ENCODE assay signal across 18 mouse cellular contexts in the genomic region with DNA sequence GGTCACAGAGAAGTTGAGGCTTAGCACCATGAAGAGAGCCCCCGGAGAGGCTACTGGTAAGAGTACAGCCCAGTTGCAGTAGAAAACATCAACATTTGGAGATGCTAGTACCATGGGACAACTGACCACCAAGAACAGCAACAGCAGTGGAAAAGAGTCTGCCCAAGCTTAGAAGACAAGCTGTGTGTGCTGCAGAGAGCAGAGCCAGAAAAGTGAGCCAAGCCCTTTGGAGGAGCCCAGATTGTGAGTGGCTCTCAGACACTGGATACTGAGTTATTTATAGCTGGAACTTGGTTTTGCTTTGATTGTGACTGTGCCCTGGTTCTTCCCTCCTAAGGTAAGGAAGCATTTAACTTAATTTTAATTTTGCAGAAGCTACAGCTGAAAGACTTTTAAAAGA. TPM values are rescaled to one million over a fixed set of nuclear protein-coding genes. Genes with fewer than 3 reads are reported as not detected.
DNase-seq lines count a peak whose midpoint lies in the region; ATAC-seq lines count a peak whose summit lies in the region.
"Had no signal": no experiment of that assay in that cellular context is flagged by ENCODE, and none has a peak within 500 bp of the region (broad histone marks: within the 10 kb centered on the region; RNA-seq: fewer than 3 reads in every experiment).

No protein-coding gene starts in this region.

- peak; percentile 75; the same call in 1 of the 2 replicates for ATAC-seq in heart, embryonic 16.5 days (replicated peaks; ENCODE audit: extremely low read depth, insufficient read depth, low FRiP score)
- ATAC-seq in hindbrain, embryonic 11.5 days (ENCODE audit: low FRiP score) = no peak
- ATAC-seq: forebrain, embryonic 16.5 days; intestine, embryonic 16.5 days; liver, embryonic 12.5 days had no signal

- no peaks in the 10 kb centered on the region for H3K9me3 ChIP-seq in heart, embryonic 16.5 days (replicated peaks; ENCODE audit: control insufficient read depth, low read length)
- H3K9me3 ChIP-seq in hindbrain, embryonic 10.5 days = no peaks in the 10 kb centered on the region
- no peaks in the 10 kb centered on the region for H3K9me3 ChIP-seq in hindbrain, embryonic 11.5 days (ENCODE audit: control insufficient read depth, low read length)
- H3K9me3 ChIP-seq: embryonic facial prominence, embryonic 13.5 days; hindbrain, embryonic 15.5 days; limb, embryonic 12.5 days; liver, embryonic 12.5 days had no signal

- no peak overlapping the region for H3K9ac ChIP-seq in heart, embryonic 16.5 days (ENCODE audit: low read length)
- H3K9ac ChIP-seq in hindbrain, embryonic 11.5 days (ENCODE audit: low read depth, low read length) = no peak overlapping the region
- H3K9ac ChIP-seq: embryonic facial prominence, embryonic 13.5 days; hindbrain, embryonic 15.5 days; limb, embryonic 12.5 days; liver, embryonic 12.5 days had no signal

- WGBS in heart, embryonic 16.5 days = 72% methylated on average over 1 of the region's 1 CpGs
- 94% methylated on average over 1 of the region's 1 CpGs for WGBS in hindbrain, embryonic 10.5 days
- 88% methylated on average over 1 of the region's 1 CpGs for WGBS in hindbrain, embryonic 11.5 days

- peaks cover 5% of the 10 kb centered on the region for H3K4me1 ChIP-seq in heart, embryonic 16.5 days (ENCODE audit: control insufficient read depth, insufficient read depth, low read length)
- peaks cover 9% of the 10 kb centered on the region for H3K4me1 ChIP-seq in hindbrain, embryonic 10.5 days (replicated peaks)
- no peaks in the 10 kb centered on the region for H3K4me1 ChIP-seq in hindbrain, embryonic 11.5 days (replicated peaks; ENCODE audit: control insufficient read depth, insufficient read depth, low read length)
- H3K4me1 ChIP-seq: hindbrain, embryonic 15.5 days; limb, embryonic 12.5 days; liver, embryonic 12.5 days had no signal

- no peak overlapping the region for H3K4me3 ChIP-seq in heart, embryonic 16.5 days (ENCODE audit: low read length)
- H3K4me3 ChIP-seq in hindbrain, embryonic 10.5 days = no peak overlapping the region
- H3K4me3 ChIP-seq in hindbrain, embryonic 11.5 days (ENCODE audit: low read depth, low read length) = no peak overlapping the region
- H3K4me3 ChIP-seq: embryonic facial prominence, embryonic 13.5 days; hindbrain, embryonic 15.5 days; limb, embryonic 12.5 days; liver, embryonic 12.5 days had no signal

- H3K27me3 ChIP-seq in heart, embryonic 16.5 days (ENCODE audit: control insufficient read depth, insufficient read depth, low read length) = no peaks in the 10 kb centered on the region
- H3K27me3 ChIP-seq in hindbrain, embryonic 10.5 days (ENCODE audit: insufficient read depth, poor library complexity, severe bottlenecking) = no peaks in the 10 kb centered on the region
- no peaks in the 10 kb centered on the region for H3K27me3 ChIP-seq in hindbrain, embryonic 11.5 days (ENCODE audit: control insufficient read depth, insufficient read depth, low read length)
- H3K27me3 ChIP-seq: embryonic facial prominence, embryonic 13.5 days; hindbrain, embryonic 15.5 days; limb, embryonic 12.5 days; liver, embryonic 12.5 days had no signal

- DNase-seq in gastrocnemius, postnatal 14 days = peak; percentile 23
- no peak for DNase-seq in gastrocnemius, postnatal 10 days
- peak; percentile 75 for DNase-seq in brain, adult 2 months (ENCODE audit: low read depth, low spot score)
- DNase-seq in heart, adult 8-10 months (ENCODE audit: low spot score) = peak; percentile 29
- DNase-seq in hindbrain, embryonic 10.5 days (ENCODE audit: low spot score) = no peak
- no peak for DNase-seq in adrenal gland, postnatal 14 days
- no peak for DNase-seq in hindbrain, embryonic 11.5 days (ENCODE audit: low spot score)
- DNase-seq: cerebellum, adult 9-10 months; lung, adult 2 months; lung, postnatal 36 days; thymus, postnatal 36 days had no signal

- intact Hi-C loops in gastrocnemius, postnatal 14 days (cut with DNase I; ENCODE audit: low total_unique reads) = no loop called here

- H3K36me3 ChIP-seq in heart, embryonic 16.5 days (ENCODE audit: control insufficient read depth, insufficient read depth) = no peaks in the 10 kb centered on the region
- no peaks in the 10 kb centered on the region for H3K36me3 ChIP-seq in hindbrain, embryonic 10.5 days
- no peaks in the 10 kb centered on the region for H3K36me3 ChIP-seq in hindbrain, embryonic 11.5 days (ENCODE audit: control insufficient read depth, insufficient read depth, low read length)
- H3K36me3 ChIP-seq: embryonic facial prominence, embryonic 13.5 days; hindbrain, embryonic 15.5 days; limb, embryonic 12.5 days; liver, embryonic 12.5 days had no signal

- H3K4me2 ChIP-seq in heart, embryonic 16.5 days (ENCODE audit: low read depth, low read length) = no peak overlapping the region
- H3K4me2 ChIP-seq in hindbrain, embryonic 11.5 days (replicated peaks; ENCODE audit: low read depth, low read length) = no peak overlapping the region
- H3K4me2 ChIP-seq: embryonic facial prominence, embryonic 13.5 days; hindbrain, embryonic 15.5 days; limb, embryonic 12.5 days; liver, embryonic 12.5 days had no signal

- peak overlapping the region; percentile 61 for H3K27ac ChIP-seq in heart, embryonic 16.5 days (ENCODE audit: low read length)
- no peak overlapping the region for H3K27ac ChIP-seq in hindbrain, embryonic 10.5 days
- no peak overlapping the region for H3K27ac ChIP-seq in hindbrain, embryonic 11.5 days (ENCODE audit: low read depth, low read length)
- H3K27ac ChIP-seq: embryonic facial prominence, embryonic 13.5 days; hindbrain, embryonic 15.5 days; limb, embryonic 12.5 days; liver, embryonic 12.5 days had no signal

RNA-seq across cellular contexts. Expression of gene Zfp637, which starts 33.2 kb away (rescaled TPM):
- 10 to 100 TPM; 27.5 to 30.9 TPM for total RNA-seq in gastrocnemius, postnatal 14 days (2021)
- total RNA-seq in gastrocnemius, postnatal 10 days (2021) = 10 to 100 TPM; 31.8 to 32.9 TPM
- total RNA-seq in heart, adult 8-10 months (2022) = 10 to 100 TPM; 26.2 to 33.8 (median 29.0) TPM
- polyA plus RNA-seq in heart, embryonic 16.5 days (2015; fragmentation: Nextera tagmentation; extraction: Ambion mirVana) = 66.9 and 68.9 TPM in 2 replicates
- polyA plus RNA-seq in hindbrain, embryonic 10.5 days (2016; fragmentation: Nextera tagmentation; extraction: Ambion mirVana) = 90.8 and 118 TPM in 2 replicates
- 30.0 and 34.1 TPM in 2 replicates for total RNA-seq in adrenal gland, postnatal 14 days (2021)
- polyA plus RNA-seq in hindbrain, embryonic 11.5 days (2014; fragmentation: Nextera tagmentation; extraction: Ambion mirVana) = 132 and 136 TPM in 2 replicates

RNA-seq across cellular contexts. Expression of gene Zfp239, which starts 54.1 kb away (rescaled TPM):
- under 1 TPM; 0.40 to 0.51 TPM for total RNA-seq in gastrocnemius, postnatal 14 days (2021)
- total RNA-seq in gastrocnemius, postnatal 10 days (2021) = under 1 TPM; 0.23 to 0.95 TPM
- total RNA-seq in heart, adult 8-10 months (2022) = under 1 TPM in 3 of 4 experiments, not detected in 1; 0.22 to 0.41 (median 0.26) TPM
- polyA plus RNA-seq in heart, embryonic 16.5 days (2015; fragmentation: Nextera tagmentation; extraction: Ambion mirVana) = 2.0 and 3.0 TPM in 2 replicates
- polyA plus RNA-seq in hindbrain, embryonic 10.5 days (2016; fragmentation: Nextera tagmentation; extraction: Ambion mirVana) = 9.9 and 12.9 TPM in 2 replicates
- total RNA-seq in adrenal gland, postnatal 14 days (2021) = 3.1 and 3.6 TPM in 2 replicates
- polyA plus RNA-seq in hindbrain, embryonic 11.5 days (2014; fragmentation: Nextera tagmentation; extraction: Ambion mirVana) = 11.8 and 13.3 TPM in 2 replicates

Comparison
In these comparisons a context has a peak if more than half of its experiments do, and no peak if none do; other contexts are left out.
1. DNase-seq: peak in gastrocnemius, postnatal 14 days (single experiment), brain, adult 2 months (single experiment) and heart, adult 8-10 months (single experiment); none in gastrocnemius, postnatal 10 days (single experiment), hindbrain, embryonic 10.5 days (single experiment), adrenal gland, postnatal 14 days (single experiment) and hindbrain, embryonic 11.5 days (single experiment).